Mouse (Mus musculus) skeletal muscle tissue, adult 2 months (tissue): ENCODE measurements around the gene Rrh.
"Not testable (repeated sequence)": the region's sequence is repeated elsewhere in the genome, so short reads cannot be mapped to it uniquely, and the experiment has no call there.

Experiments
- DNase-seq: peaks from one replicate; pipeline ENCODE4 v3.0.0-alpha.2; 2012; ENCODE audit warnings: low read depth, low spot score

The Rrh gene

GRCm38 (mm10) chr3:129782746-129783145 lies 39.6 kb downstream of the Rrh start:
- DNase-seq = no peak

- no peak for DNase-seq
Measured at GRCm38 (mm10) chr3:129781435-129781834, 41.0 kb downstream of the Rrh start.

- DNase-seq = no peak
Measured at GRCm38 (mm10) chr3:129771210-129771609, 51.2 kb downstream of the Rrh start.

- peak; percentile 66 for DNase-seq
Measured at GRCm38 (mm10) chr3:129766971-129767794, 55.2 kb downstream of the Rrh start.

GRCm38 (mm10) chr3:129766106-129766505 lies 56.3 kb downstream of the Rrh start:
- peak; percentile 44 for DNase-seq

GRCm38 (mm10) chr3:129757599-129757998 lies 64.8 kb downstream of the Rrh start:
- DNase-seq = not testable (repeated sequence)

GRCm38 (mm10) chr3:129754650-129755604 lies 67.5 kb downstream of the Rrh start, which contains the start of gene Egf:
Gene Egf, minus strand, starts transcription at chr3:129755316.
- DNase-seq = peak; percentile 40
